Mouse (Mus musculus) embryonic facial prominence, embryonic 13.5 days (tissue): ENCODE data around the gene Lrrc8e. TPM values are rescaled to one million over a fixed set of nuclear protein-coding genes. Genes with fewer than 3 reads are reported as not detected.

Source experiments
- ATAC-seq: fragments of 200-750 bp; cut with Nextera tagmentation; 2 replicates; pipeline ENCODE4 v1.8.0; 2017; ENCODE audit warnings: low read depth; ENCODE audit not compliant: insufficient number of reproducible peaks, insufficient read depth, low FRiP score, low TSS enrichment
- H3K27ac ChIP-seq: fragments of 300-500 bp; sonication (generic); 2 replicates; pipeline ENCODE4 v1.5.1; 2015; ENCODE audit warnings: moderate library complexity, mild to moderate bottlenecking, inconsistent platforms
- H3K27me3 ChIP-seq: fragments of 300-500 bp; sonication (generic); 2 replicates; pipeline ENCODE4 v1.6.1; 2015; ENCODE audit warnings: mild to moderate bottlenecking, inconsistent platforms
- H3K36me3 ChIP-seq: fragments of 300-500 bp; sonication (generic); 2 replicates; pipeline ENCODE4 v1.6.1; 2015; ENCODE audit warnings: mild to moderate bottlenecking, inconsistent platforms
- H3K4me1 ChIP-seq: fragments of 300-500 bp; sonication (generic); 2 replicates; pipeline ENCODE4 v1.6.1; 2015; ENCODE audit warnings: inconsistent platforms
- H3K4me2 ChIP-seq: fragments of 300-500 bp; sonication (generic); 2 replicates; pipeline ENCODE4 v1.6.1; 2015; ENCODE audit warnings: moderate library complexity, mild to moderate bottlenecking, inconsistent platforms
- H3K4me3 ChIP-seq: fragments of 300-500 bp; sonication (generic); 2 replicates; pipeline ENCODE4 v1.5.1; 2015; ENCODE audit warnings: mild to moderate bottlenecking, inconsistent platforms
- H3K9ac ChIP-seq: fragments of 300-500 bp; sonication (generic); 2 replicates; pipeline ENCODE4 v1.6.1; 2015; ENCODE audit warnings: mild to moderate bottlenecking, inconsistent platforms
- H3K9me3 ChIP-seq: fragments of 300-500 bp; sonication (generic); 2 replicates; pipeline ENCODE4 v1.6.1; 2016; ENCODE audit warnings: inconsistent platforms
- WGBS: fragments of 180-500 bp; shearing (Covaris S2); methylation state at CpG from one replicate; pipeline ENCODE4 v1.1.7; 2015; ENCODE audit warnings: mixed read lengths; 5-methylcytosine and 5-hydroxymethylcytosine counted together
- polyA plus RNA-seq: library from polyadenylated mRNA; unstranded; fragments of >200 nt; fragmentation: Nextera tagmentation; extraction: Ambion mirVana; gene quantifications from 2 replicates; pipeline ENCODE4 v1.2.1, GENCODE M21; 2015

Lrrc8e gene
- polyA plus RNA-seq, 1 experiment from 2014 or later: 2.5 TPM

- peak within 1 kb of the TSS; percentile 84 for H3K4me3 ChIP-seq
- H3K9me3 ChIP-seq: no peaks in the 10 kb centered on the region
- peaks cover 77% of the 10 kb centered on the region for H3K36me3 ChIP-seq
- H3K27me3 ChIP-seq: no peaks in the 10 kb centered on the region
- ATAC-seq: peak; percentile 92
- peaks cover 29% of the 10 kb centered on the region for H3K4me1 ChIP-seq
- peak within 1 kb of the TSS; percentile 91 for H3K9ac ChIP-seq
- H3K4me2 ChIP-seq: peak within 1 kb of the TSS; percentile 66
- WGBS: 3% methylated on average over 32 of the region's 33 CpGs
- H3K27ac ChIP-seq: peak within 1 kb of the TSS; percentile 85
These were observed 32.6 kb downstream of the Lrrc8e start, which contains the start of gene Ctxn1 for GRCm38 (mm10) chr8:4259125-4259804. TSS of gene Ctxn1 (minus strand) at chr8:4259274.

GRCm38 (mm10) chr8:4259805-4260170 is 33.2 kb downstream of the Lrrc8e start:
- peaks cover 26% of the 10 kb centered on the region for H3K4me1 ChIP-seq
- H3K27me3 ChIP-seq: no peaks in the 10 kb centered on the region
- peak overlapping the region; percentile 84; the same call in 1 of the 2 replicates for H3K4me3 ChIP-seq
- peak overlapping the region; percentile 66; the same call in 1 of the 2 replicates for H3K4me2 ChIP-seq
- no peak for ATAC-seq
- peak overlapping the region; percentile 85 for H3K27ac ChIP-seq
- WGBS: 83% methylated on average over 4 of the region's 4 CpGs
- peaks cover 77% of the 10 kb centered on the region for H3K36me3 ChIP-seq
- no peaks in the 10 kb centered on the region for H3K9me3 ChIP-seq
- H3K9ac ChIP-seq: peak overlapping the region; percentile 91

- H3K4me3 ChIP-seq: no peak overlapping the region
- no peak for ATAC-seq
- no peak overlapping the region for H3K27ac ChIP-seq
- 83% methylated on average over 8 of the region's 8 CpGs for whole genome bisulfite sequencing
- peaks cover 8% of the 10 kb centered on the region for H3K4me1 ChIP-seq
- H3K9me3 ChIP-seq: no peaks in the 10 kb centered on the region
- no peaks in the 10 kb centered on the region for H3K27me3 ChIP-seq
- no peak overlapping the region for H3K9ac ChIP-seq
- peaks cover 85% of the 10 kb centered on the region for H3K36me3 ChIP-seq
- H3K4me2 ChIP-seq: no peak overlapping the region
These were observed 36.6 kb downstream of the Lrrc8e start for GRCm38 (mm10) chr8:4263105-4263791.

- 89% methylated on average over 15 of the region's 15 CpGs for WGBS
- Histone ChIP-seq H3K36me3 (peaks cover 99% of the 10 kb centered on the region), H3K4me3 (no peak overlapping the region), H3K27ac (no peak overlapping the region), H3K4me2 (no peak overlapping the region), H3K9ac (no peak overlapping the region), H3K4me1 (no peaks in the 10 kb centered on the region), H3K9me3 (no peaks in the 10 kb centered on the region), H3K27me3 (no peaks in the 10 kb centered on the region)
- no peak for ATAC-seq
These were observed 38.7 kb downstream of the Lrrc8e start for GRCm38 (mm10) chr8:4265160-4265914.

- Histone ChIP-seq H3K4me2 (no peak overlapping the region), H3K9ac (no peak overlapping the region), H3K27ac (no peak overlapping the region), H3K27me3 (no peaks in the 10 kb centered on the region), H3K9me3 (no peaks in the 10 kb centered on the region), H3K4me3 (no peak overlapping the region), H3K4me1 (no peaks in the 10 kb centered on the region), H3K36me3 (peaks cover 95% of the 10 kb centered on the region)
- ATAC-seq: no peak
- 79% methylated on average over 15 of the region's 15 CpGs for WGBS
These were observed 41.0 kb downstream of the Lrrc8e start for GRCm38 (mm10) chr8:4267627-4268026.

- Histone ChIP-seq H3K4me3 (no peak overlapping the region), H3K4me1 (peaks cover under 1% of the 10 kb centered on the region), H3K4me2 (no peak overlapping the region), H3K36me3 (peaks cover 89% of the 10 kb centered on the region), H3K9ac (no peak overlapping the region), H3K27ac (no peak overlapping the region), H3K27me3 (no peaks in the 10 kb centered on the region), H3K9me3 (no peaks in the 10 kb centered on the region)
- WGBS: 86% methylated on average over 6 of the region's 6 CpGs
- no peak for ATAC-seq
These were observed 43.0 kb downstream of the Lrrc8e start for GRCm38 (mm10) chr8:4269609-4270008.

- Histone ChIP-seq H3K4me1 (peaks cover 6% of the 10 kb centered on the region), H3K9me3 (no peaks in the 10 kb centered on the region), H3K27me3 (no peaks in the 10 kb centered on the region), H3K27ac (peak within 1 kb of the TSS; percentile 63), H3K4me3 (peak within 1 kb of the TSS; percentile 76), H3K36me3 (peaks cover 31% of the 10 kb centered on the region), H3K9ac (peak within 1 kb of the TSS; percentile 84), H3K4me2 (peak within 1 kb of the TSS; percentile 68)
- WGBS: under 1% methylated on average over 39 of the region's 39 CpGs
- ATAC-seq: peak; percentile 93
These were observed 48.9 kb downstream of the Lrrc8e start, which contains the start of gene Timm44 for GRCm38 (mm10) chr8:4275275-4276110. TSS of gene Timm44 (minus strand) at chr8:4275913.

- peaks cover 27% of the 10 kb centered on the region for H3K36me3 ChIP-seq
- H3K9ac ChIP-seq: peak overlapping the region; percentile 84
- ATAC-seq: no peak
- H3K9me3 ChIP-seq: no peaks in the 10 kb centered on the region
- peaks cover 6% of the 10 kb centered on the region for H3K4me1 ChIP-seq
- H3K4me2 ChIP-seq: peak overlapping the region; percentile 68
- 30% methylated on average over 9 of the region's 9 CpGs for WGBS
- peak overlapping the region; percentile 76 for H3K4me3 ChIP-seq
- H3K27ac ChIP-seq: peak overlapping the region; percentile 63
- no peaks in the 10 kb centered on the region for H3K27me3 ChIP-seq
These were observed 49.5 kb downstream of the Lrrc8e start for GRCm38 (mm10) chr8:4276111-4276465.

Other genes with a start within 250 kb of the Lrrc8e start
- gene Cd209f, start 121.0 kb upstream of the Lrrc8e start, polyA plus RNA-seq: not detected in 2 replicates
- gene Cd209g, start 92.7 kb upstream of the Lrrc8e start, polyA plus RNA-seq: not detected in 2 replicates
- gene Evi5l, start 60.3 kb upstream of the Lrrc8e start, polyA plus RNA-seq: 34.6 and 36.3 TPM in 2 replicates
- gene Prr36, start 9.4 kb upstream of the Lrrc8e start, polyA plus RNA-seq: 2.3 and 3.3 TPM in 2 replicates
- 29.8 and 34.0 TPM in 2 replicates for gene Map2k7, start 11.9 kb downstream of the Lrrc8e start, polyA plus RNA-seq
- gene Gm49320, start 12.0 kb downstream of the Lrrc8e start, polyA plus RNA-seq: 1.8 and 2.0 TPM in 2 replicates
- gene Tgfbr3l, start 21.4 kb downstream of the Lrrc8e start, polyA plus RNA-seq: 4.6 and 7.3 TPM in 2 replicates
- 56.1 and 65.7 TPM in 2 replicates for gene Snapc2, start 26.3 kb downstream of the Lrrc8e start, polyA plus RNA-seq
- gene Ctxn1, start 32.4 kb downstream of the Lrrc8e start, polyA plus RNA-seq: 104 and 110 TPM in 2 replicates
- 65.7 and 67.6 TPM in 2 replicates for gene Timm44, start 49.1 kb downstream of the Lrrc8e start, polyA plus RNA-seq
- gene Ccl25, start 98.4 kb downstream of the Lrrc8e start, polyA plus RNA-seq: 21.0 and 21.1 TPM in 2 replicates
- 262 and 263 TPM in 2 replicates for gene Elavl1, start 98.6 kb downstream of the Lrrc8e start, polyA plus RNA-seq